Mouse (Mus musculus) cerebellum, postnatal 36 days (tissue): Measurements from ENCODE around the gene Nol6.

Experiments used
- DNase-seq, 2 experiments: peaks; one replicate each; pipeline ENCODE4 v3.0.0; 2021 to 2022; ENCODE audit warnings: mixed read lengths in 2 of 2

The Nol6 gene

DNA sequence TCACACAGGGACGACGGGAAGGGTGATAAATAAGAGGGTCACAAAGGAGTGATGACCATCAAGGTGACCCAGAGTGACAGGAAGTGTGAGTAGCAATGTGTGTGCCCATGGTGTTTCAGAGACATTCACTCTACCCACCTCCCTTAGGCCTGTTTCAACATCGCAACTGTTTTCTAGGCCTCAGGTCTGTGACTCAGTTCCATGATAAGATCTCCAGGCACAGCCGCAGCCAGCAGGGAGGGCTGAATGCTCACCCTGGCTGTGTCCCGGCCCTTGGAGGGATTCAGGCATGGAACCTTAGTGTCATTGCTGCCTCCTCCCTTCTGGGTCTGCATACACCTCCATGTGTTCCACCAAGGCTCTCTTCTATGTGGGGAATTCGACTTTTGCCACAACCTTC is 45.5 kb downstream of the Nol6 start:
- DNase-seq: no peak

- DNase-seq: no peak
Observed at GRCm38 (mm10) chr4:41074461-41074860, 49.8 kb downstream of the Nol6 start.

DNA sequence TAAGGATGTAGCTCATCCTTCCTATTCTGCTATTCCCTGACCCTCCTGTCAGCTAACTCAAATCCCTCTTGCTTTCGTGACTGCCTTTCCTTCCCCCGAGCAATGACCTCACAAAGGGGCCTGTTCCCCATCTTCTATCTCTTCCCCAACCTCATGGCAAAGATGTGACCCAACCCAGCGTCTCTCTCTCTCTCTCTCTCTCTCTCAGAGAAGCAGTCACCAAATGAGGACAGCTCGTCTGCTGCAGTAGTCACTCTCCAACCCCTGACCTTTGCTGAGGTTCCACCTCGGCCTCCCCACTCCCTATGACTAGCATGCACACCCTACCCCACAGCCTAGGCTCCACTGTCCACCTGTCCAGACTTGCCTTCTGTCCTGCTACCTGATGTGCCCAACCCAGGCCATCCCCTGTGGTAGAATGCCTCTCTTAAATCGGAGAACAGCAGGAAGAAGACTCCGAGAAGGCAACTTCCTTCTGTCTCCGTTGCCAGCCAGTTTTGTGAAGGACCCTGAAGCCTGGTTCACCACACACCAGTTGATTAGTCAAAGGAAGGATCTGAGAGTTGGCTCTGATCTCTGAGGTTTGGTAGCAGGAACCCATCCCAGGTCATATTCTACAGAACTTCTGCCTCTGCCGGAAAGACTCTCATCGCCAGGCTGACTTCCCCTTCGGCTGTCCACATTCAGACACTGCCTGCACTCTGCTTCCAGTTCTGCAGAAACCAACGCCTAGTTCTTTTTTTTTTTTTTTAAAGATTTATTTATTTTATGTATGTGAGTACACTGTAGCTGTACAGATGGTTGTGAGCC is 51.0 kb downstream of the Nol6 start:
- DNase-seq: no peak

- DNase-seq: peak; percentile 46 to 60
Observed at GRCm38 (mm10) chr4:41071500-41072429, 52.5 kb downstream of the Nol6 start.

GRCm38 (mm10) chr4:41065196-41065595 is 59.1 kb downstream of the Nol6 start:
- DNase-seq: no peak
